Mouse (Mus musculus): ENCODE data around the gene Usp2. TPM values are rescaled to one million over a fixed set of nuclear protein-coding genes. Genes with fewer than 3 reads are reported as not detected.
A peak's percentile ranks its signal among the peaks of the same experiment; 100 is the strongest.

Usp2 gene
- total and polyA plus RNA-seq, 3 experiments = 73.8 to 206 (median 75.8) TPM

- Histone ChIP-seq H3K27me3 (ENCODE audit: control insufficient read depth, insufficient read depth, low read length) (no peaks in the 10 kb centered on the region), H3K4me3 (no peak overlapping the region), H3K36me3 (ENCODE audit: control insufficient read depth, insufficient read depth, low read length) (no peaks in the 10 kb centered on the region), H3K4me1 (ENCODE audit: control insufficient read depth, insufficient read depth, low read length) (no peaks in the 10 kb centered on the region), H3K27ac (no peak overlapping the region), H3K9ac (ENCODE audit: low read depth, low read length) (no peak overlapping the region), H3K79me2 (replicated peaks; ENCODE audit: control insufficient read depth, insufficient read depth, low read length) (no peaks in the 10 kb centered on the region)
- no peak for DNase-seq
- no peak for TF ChIP-seq POLR2A (IDR thresholded peaks at IDR 0.05; ENCODE audit: insufficient read depth, low read depth, low read length)
- intact Hi-C loops (cut with DNase I) = no loop called here
- 76% methylated on average over 6 of the region's 6 CpGs for WGBS
Measured at GRCm38 (mm10) chr9:44058606-44059005, 8.2 kb upstream of the Usp2 start.

- intact Hi-C loops (cut with DNase I) = no loop called here
- no peak overlapping the region for H3K4me3 ChIP-seq
- no peaks in the 10 kb centered on the region for H3K27me3 ChIP-seq (ENCODE audit: control insufficient read depth, insufficient read depth, low read length)
- no peak for DNase-seq
- H3K27ac ChIP-seq = no peak overlapping the region
- H3K4me1 ChIP-seq (ENCODE audit: control insufficient read depth, insufficient read depth, low read length) = 0 out of 2 replicates have a peak, but pooled peaks cover 1% of the 10 kb centered on the region
- TF ChIP-seq CTCF (IDR thresholded peaks at IDR 0.05) (peak; percentile 43), EP300 (IDR thresholded peaks at IDR 0.05; ENCODE audit: insufficient read depth, low read depth, low read length) (no peak)
- 27% methylated on average over 1 of the region's 1 CpGs for WGBS
- no peak overlapping the region for H3K9ac ChIP-seq (ENCODE audit: low read depth, low read length)
- no peaks in the 10 kb centered on the region for H3K79me2 ChIP-seq (replicated peaks; ENCODE audit: control insufficient read depth, insufficient read depth, low read length)
- H3K36me3 ChIP-seq (ENCODE audit: control insufficient read depth, insufficient read depth, low read length) = no peaks in the 10 kb centered on the region
Measured at GRCm38 (mm10) chr9:44065177-44065576, 1.6 kb upstream of the Usp2 start.

- peak overlapping the region; percentile 53 for H3K4me3 ChIP-seq
- WGBS = 5% methylated on average over 15 of the region's 15 CpGs
- no peaks in the 10 kb centered on the region for H3K36me3 ChIP-seq (ENCODE audit: control insufficient read depth, insufficient read depth, low read length)
- no peak for DNase-seq
- peaks cover 3% of the 10 kb centered on the region; the same call in 1 of the 2 replicates for H3K4me1 ChIP-seq (ENCODE audit: control insufficient read depth, insufficient read depth, low read length)
- H3K27me3 ChIP-seq (ENCODE audit: control insufficient read depth, insufficient read depth, low read length) = no peaks in the 10 kb centered on the region
- intact Hi-C loops (cut with DNase I) = no loop called here
- H3K79me2 ChIP-seq (replicated peaks; ENCODE audit: control insufficient read depth, insufficient read depth, low read length) = no peaks in the 10 kb centered on the region
- TF ChIP-seq EP300 (IDR thresholded peaks at IDR 0.05; ENCODE audit: insufficient read depth, low read depth, low read length) (no peak), POLR2A (IDR thresholded peaks at IDR 0.05; ENCODE audit: insufficient read depth, low read depth, low read length) (no peak), CTCF (IDR thresholded peaks at IDR 0.05) (no peak)
- H3K27ac ChIP-seq = peak overlapping the region; percentile 82
- H3K9ac ChIP-seq (ENCODE audit: low read depth, low read length) = peak overlapping the region; percentile 83
Measured at GRCm38 (mm10) chr9:44067241-44067959, 579 bp downstream of the Usp2 start.

DNA sequence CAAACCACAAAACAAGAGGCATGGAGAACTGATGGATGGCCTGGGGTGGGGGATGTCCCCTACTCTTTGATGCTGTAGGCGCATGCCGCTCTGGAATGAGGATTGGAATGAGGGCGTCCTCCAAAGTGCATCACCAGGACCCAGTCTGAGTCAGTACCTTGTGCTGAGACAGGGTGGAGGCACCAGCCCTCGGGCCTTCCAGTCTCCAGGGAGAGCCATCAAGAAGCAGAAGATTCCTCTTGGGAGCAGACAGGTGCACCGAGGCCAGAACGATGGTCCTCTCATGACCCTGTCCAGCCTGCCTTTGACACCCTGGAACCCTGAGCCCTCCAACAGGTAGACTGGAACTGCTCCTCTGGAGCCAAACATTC is 1.1 kb downstream of the Usp2 start:
- intact Hi-C loops (cut with DNase I) = loop anchor here (2.0 kb wide), 1 partner anchor 21 kb away; no protein-coding TSS in a partner anchor
- no peak for TF ChIP-seq EP300 (IDR thresholded peaks at IDR 0.05; ENCODE audit: insufficient read depth, low read depth, low read length)
- TF ChIP-seq CTCF (IDR thresholded peaks at IDR 0.05) = no peak
- no peak for TF ChIP-seq POLR2A (IDR thresholded peaks at IDR 0.05; ENCODE audit: insufficient read depth, low read depth, low read length)
- no peaks in the 10 kb centered on the region for H3K36me3 ChIP-seq (ENCODE audit: control insufficient read depth, insufficient read depth, low read length)
- peak in 1 of 2 experiments; percentile 39 for DNase-seq
- H3K4me1 ChIP-seq (ENCODE audit: control insufficient read depth, insufficient read depth, low read length) = peaks cover 3% of the 10 kb centered on the region; the same call in 1 of the 2 replicates
- no peaks in the 10 kb centered on the region for H3K79me2 ChIP-seq (replicated peaks; ENCODE audit: control insufficient read depth, insufficient read depth, low read length)
- 66% methylated on average over 6 of the region's 6 CpGs for WGBS
- no peak overlapping the region for H3K4me3 ChIP-seq
- no peaks in the 10 kb centered on the region for H3K27me3 ChIP-seq (ENCODE audit: control insufficient read depth, insufficient read depth, low read length)
- H3K9ac ChIP-seq (ENCODE audit: low read depth, low read length) = no peak overlapping the region
- H3K27ac ChIP-seq = no peak overlapping the region; the same call in 1 of the 2 replicates

- H3K36me3 ChIP-seq (ENCODE audit: control insufficient read depth, insufficient read depth, low read length) = no peaks in the 10 kb centered on the region
- H3K4me1 ChIP-seq (ENCODE audit: control insufficient read depth, insufficient read depth, low read length) = peaks cover 3% of the 10 kb centered on the region; the same call in 1 of the 2 replicates
- H3K27ac ChIP-seq = peak overlapping the region; percentile 80
- H3K27me3 ChIP-seq (ENCODE audit: control insufficient read depth, insufficient read depth, low read length) = no peaks in the 10 kb centered on the region
- 13% methylated on average over 7 of the region's 7 CpGs for WGBS
- peak overlapping the region; percentile 39 for H3K4me3 ChIP-seq
- intact Hi-C loops (cut with DNase I) = loop anchor here (2.0 kb wide), 1 partner anchor 20 kb away; no protein-coding TSS in a partner anchor
- DNase-seq = peak in 1 of 2 experiments; percentile 54
- no peaks in the 10 kb centered on the region for H3K79me2 ChIP-seq (replicated peaks; ENCODE audit: control insufficient read depth, insufficient read depth, low read length)
- no peak for TF ChIP-seq CTCF (IDR thresholded peaks at IDR 0.05)
- TF ChIP-seq EP300 (IDR thresholded peaks at IDR 0.05; ENCODE audit: insufficient read depth, low read depth, low read length) = no peak
- peak; percentile 85 for TF ChIP-seq POLR2A (IDR thresholded peaks at IDR 0.05; ENCODE audit: insufficient read depth, low read depth, low read length)
- peak overlapping the region; percentile 83 for H3K9ac ChIP-seq (ENCODE audit: low read depth, low read length)
Measured at GRCm38 (mm10) chr9:44069252-44069651, 2.4 kb downstream of the Usp2 start.

GRCm38 (mm10) chr9:44070113-44070843 is 3.5 kb downstream of the Usp2 start:
- Histone ChIP-seq H3K4me3 (peak overlapping the region; percentile 39), H3K27me3 (ENCODE audit: control insufficient read depth, insufficient read depth, low read length) (no peaks in the 10 kb centered on the region), H3K27ac (peak overlapping the region; percentile 80), H3K4me1 (ENCODE audit: control insufficient read depth, insufficient read depth, low read length) (peaks cover 3% of the 10 kb centered on the region; the same call in 1 of the 2 replicates), H3K79me2 (replicated peaks; ENCODE audit: control insufficient read depth, insufficient read depth, low read length) (no peaks in the 10 kb centered on the region), H3K9ac (ENCODE audit: low read depth, low read length) (peak overlapping the region; percentile 58), H3K36me3 (ENCODE audit: control insufficient read depth, insufficient read depth, low read length) (no peaks in the 10 kb centered on the region)
- intact Hi-C loops (cut with DNase I) = loop anchor here (5.0 kb wide), 1 partner anchor 37 kb away; the partner anchor contains the start of gene C1qtnf5
- WGBS = 54% methylated on average over 14 of the region's 14 CpGs
- DNase-seq = peak in 1 of 2 experiments; percentile 35
- TF ChIP-seq CTCF (IDR thresholded peaks at IDR 0.05) (no peak), POLR2A (IDR thresholded peaks at IDR 0.05; ENCODE audit: insufficient read depth, low read depth, low read length) (no peak), EP300 (IDR thresholded peaks at IDR 0.05; ENCODE audit: insufficient read depth, low read depth, low read length) (no peak)
